Mouse (Mus musculus) testis, postnatal 10 days (tissue): ENCODE measurements around the gene Tubb3.
"Not testable (repeated sequence)": the region's sequence is repeated elsewhere in the genome, so short reads cannot be mapped to it uniquely, and the experiment has no call there.

ENCODE experiments used
- DNase-seq: peaks from one replicate; pipeline ENCODE4 v3.0.0; 2021; ENCODE audit warnings: low spot score

The Tubb3 gene

DNA sequence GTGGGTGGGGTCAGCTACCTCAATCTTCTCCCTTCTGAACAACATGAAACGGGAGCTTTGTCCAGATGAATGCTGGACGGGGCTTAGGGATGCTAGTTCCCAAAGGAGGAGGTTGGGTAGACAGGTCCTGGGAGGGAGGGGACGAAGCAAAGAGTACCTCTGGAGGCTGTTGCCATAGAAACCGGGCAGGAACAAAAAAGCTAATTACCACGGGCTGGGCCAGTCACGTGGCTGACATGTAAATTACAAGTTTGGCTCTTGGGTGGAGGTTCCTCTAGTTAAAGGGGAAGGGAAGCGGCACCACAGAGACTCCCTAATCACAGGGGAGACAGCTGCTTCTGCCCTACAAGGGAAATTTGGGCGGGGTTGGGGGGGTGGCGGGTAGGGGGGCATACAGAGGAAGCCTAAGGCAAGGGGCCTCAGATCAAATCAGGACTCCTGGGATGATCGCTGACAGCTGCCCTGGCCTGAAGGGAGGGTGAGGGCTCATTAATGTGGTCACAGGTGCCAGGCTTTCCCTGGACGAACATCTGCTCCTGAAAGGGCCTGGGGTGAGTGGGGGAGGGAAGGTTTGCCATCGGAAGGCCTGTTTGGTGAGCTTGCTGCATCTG, 1.4 kb downstream of the Tubb3 start:
- DNase-seq: no peak

DNA sequence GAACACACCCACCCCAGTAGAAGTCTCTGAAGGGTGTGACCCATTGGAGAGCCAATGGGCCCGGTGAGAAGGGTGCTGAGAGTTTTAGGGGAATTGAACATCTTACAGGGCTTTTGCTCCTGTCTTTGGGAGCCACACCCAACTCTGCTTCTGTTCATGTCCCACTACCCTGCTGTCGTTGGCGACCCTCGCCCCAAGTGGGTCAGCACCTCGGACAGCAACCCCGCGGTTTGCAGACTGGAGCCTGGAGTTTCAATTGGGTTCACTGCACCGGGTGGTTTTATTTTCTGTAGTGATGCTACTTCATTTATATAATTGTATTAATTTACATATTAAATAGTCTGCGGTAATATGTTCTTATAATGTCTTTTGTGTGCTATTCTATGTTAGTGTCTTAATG, 3.0 kb downstream of the Tubb3 start:
- peak; percentile 77 for DNase-seq

DNA sequence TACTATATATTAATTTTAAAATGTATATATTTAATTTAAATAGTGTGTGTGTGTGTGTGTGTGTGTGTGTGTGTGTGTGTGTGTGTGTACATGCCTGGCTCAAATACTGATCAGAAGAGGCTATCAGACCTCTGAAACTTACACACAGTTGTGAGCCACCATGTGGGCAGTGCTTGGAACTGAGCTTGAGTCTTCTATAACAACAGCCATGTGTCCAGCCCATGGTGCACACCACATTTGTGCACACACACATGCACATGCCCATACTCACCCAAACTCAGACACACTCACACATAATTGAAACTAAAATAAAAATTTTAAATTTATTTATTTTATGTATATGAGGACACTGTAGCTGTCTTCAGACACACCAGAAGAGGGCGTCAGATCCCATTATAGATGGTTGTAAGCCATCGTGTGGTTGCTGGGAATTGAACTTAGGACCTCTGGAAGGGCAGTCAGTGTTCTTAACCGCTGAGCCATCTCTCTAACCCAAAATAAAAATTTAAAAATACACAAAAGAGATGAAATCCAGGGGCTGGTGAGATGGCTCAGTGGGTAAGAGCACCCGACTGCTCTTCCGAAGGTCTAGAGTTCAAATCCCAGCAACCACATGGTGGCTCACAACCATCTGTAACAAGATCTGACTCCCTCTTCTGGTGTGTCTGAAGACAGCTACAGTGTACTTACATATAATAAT, 3.9 kb downstream of the Tubb3 start:
- DNase-seq: not testable (repeated sequence)

DNA sequence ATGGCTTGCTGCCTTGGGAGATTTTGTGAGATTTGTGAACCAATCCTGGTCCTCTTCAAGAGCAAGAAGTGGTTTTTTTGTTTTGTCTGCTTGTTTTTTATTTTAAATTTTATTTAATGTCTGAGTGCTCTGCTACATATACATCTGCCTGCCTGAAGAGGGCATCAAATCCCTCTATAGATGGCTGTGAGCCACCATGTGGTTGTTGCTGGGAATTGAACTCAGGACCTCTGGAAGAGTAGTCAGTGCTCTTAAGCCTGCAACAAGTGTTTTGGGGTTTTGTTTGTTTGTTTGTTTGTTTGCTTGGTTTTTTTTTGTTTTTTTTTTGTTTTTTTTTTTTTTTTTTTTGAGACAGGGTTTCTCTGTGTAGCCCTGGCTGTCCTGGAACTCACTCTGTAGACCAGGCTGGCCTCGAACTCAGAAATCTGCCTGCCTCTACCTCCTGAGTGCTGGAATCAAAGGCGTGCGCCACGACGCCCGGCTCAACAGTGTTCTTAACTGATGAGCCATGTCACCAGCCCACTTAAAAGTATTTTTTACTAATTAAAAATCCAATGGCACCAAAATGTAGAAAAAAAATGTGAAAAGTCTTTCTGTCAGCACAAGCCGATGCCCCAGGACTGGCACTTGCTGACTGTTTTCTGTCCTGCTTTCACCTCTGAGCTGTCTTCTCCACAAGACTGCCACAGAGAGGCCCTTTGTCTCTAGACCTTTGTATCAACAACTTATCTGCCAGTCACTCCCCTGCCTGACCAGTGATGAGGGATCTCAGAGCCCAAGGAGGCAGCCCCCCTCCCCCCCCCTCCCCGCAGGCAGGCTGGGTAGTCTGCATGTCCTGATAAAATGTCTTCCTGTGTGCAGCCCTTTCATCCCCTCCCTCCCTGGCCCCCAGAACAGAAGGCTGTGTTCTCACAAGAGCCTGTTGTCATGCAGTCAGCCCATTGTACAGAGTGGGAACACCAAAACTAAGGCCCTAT, 5.0 kb downstream of the Tubb3 start:
- no peak for DNase-seq

DNA sequence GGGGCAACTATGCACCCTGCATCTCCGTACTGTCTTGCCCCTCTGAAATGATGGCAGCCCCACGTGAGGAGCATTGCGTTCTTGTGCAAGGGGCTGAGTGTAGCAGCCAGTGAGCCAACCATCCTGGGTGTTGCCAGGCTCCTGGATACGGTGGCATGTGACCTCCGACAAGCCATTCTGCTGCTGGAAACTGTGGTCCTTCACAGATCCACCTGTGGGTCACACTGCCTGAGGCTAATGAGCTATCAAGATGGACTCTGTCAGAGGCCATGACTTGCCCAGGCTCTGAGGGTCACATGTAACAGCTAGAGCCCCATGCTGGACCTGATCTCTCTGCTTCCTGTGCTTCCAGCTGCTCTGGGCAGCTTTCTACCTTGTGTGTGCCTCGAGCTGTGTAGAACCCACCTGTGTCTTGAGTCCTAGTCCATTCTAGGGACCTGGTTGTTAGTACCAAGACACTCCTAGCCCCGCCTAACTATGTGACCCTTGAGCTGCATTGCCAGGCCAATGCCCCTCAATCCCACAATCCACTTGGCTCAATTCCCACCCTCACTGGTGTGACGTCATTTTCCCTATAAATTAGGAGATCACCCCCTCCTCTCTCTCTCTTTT, 5.8 kb downstream of the Tubb3 start:
- DNase-seq: no peak

DNA sequence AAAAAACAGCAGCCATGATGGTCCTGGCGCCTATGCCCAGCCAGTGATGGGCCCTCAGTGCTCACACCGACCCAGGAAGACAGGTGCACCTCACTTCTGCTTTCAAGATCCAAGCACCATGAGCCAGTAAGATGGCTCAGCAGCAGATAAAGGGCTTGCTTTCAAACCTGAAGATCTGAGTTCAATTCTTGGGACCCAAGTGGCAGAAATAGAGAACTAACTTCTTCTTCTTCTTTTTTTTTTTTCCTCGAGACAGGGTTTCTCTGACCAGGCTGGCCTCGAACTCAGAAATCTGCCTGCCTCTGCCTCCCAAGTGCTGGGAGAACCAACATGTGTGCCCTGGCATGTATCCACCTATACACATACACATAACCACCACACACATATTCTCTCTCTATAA, 8.5 kb downstream of the Tubb3 start:
- DNase-seq: no peak

DNA sequence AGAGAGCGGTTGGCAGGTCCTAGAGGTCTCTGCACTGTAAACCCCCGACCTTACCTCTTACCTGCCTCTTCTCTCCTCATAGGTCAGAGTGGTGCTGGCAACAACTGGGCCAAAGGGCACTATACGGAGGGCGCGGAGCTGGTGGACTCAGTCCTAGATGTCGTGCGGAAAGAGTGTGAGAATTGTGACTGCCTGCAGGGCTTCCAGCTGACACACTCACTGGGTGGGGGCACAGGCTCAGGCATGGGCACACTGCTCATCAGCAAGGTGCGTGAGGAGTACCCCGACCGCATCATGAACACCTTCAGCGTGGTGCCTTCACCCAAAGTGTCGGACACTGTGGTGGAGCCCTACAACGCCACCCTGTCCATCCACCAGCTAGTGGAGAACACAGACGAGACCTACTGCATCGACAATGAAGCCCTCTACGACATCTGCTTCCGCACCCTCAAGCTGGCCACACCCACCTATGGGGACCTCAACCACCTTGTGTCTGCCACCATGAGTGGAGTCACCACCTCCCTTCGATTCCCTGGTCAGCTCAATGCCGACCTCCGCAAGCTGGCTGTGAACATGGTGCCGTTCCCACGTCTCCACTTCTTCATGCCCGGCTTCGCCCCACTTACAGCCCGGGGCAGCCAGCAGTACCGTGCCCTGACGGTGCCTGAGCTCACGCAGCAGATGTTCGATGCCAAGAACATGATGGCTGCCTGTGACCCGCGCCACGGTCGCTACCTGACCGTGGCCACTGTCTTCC, 9.5 kb downstream of the Tubb3 start:
- DNase-seq: no peak

DNA sequence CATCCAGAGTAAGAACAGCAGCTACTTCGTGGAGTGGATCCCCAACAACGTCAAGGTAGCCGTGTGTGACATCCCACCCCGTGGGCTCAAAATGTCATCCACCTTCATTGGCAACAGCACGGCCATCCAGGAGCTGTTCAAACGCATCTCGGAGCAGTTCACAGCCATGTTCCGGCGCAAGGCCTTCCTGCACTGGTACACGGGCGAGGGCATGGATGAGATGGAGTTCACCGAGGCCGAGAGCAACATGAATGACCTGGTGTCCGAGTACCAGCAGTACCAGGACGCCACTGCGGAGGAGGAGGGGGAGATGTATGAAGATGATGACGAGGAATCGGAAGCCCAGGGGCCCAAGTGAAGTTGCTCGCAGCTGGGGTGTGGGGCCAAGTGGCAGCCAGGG, 10.1 kb downstream of the Tubb3 start:
- no peak for DNase-seq

DNA sequence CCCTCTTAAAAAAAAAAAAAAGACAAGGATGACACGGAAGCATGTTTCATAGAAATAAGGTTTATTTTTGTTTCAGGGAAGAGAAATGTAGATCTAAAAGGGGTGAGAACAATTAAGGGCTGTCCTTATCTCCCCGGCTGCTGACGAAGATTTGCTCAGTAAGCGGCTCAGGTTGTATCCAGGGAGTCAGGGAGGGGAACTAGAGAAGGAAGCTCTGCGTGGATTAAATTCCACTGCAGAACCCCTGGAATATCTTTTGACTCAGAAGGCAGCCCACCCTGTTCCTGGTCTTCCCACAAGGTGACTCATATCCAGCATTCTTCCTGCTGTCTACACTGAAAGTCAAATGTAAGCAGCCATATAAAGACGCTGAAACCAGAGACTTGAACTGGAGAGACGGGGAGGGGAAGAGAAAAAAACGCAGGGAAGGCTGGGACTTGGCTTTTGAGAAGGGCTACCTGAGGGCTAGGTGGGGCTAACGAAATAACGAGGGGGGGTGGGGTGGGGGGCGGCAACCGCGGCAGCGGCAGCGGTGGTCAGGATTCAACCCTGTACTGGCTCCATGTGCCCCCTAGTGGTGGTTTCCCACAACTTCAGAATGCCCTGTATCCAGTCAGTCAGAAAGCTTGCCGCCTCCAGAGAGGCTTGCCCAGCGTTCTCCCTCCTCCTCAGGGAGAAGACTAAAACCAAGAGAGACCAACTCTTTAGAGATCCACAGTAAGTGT, 11.0 kb downstream of the Tubb3 start:
- DNase-seq: peak; percentile 77

DNA sequence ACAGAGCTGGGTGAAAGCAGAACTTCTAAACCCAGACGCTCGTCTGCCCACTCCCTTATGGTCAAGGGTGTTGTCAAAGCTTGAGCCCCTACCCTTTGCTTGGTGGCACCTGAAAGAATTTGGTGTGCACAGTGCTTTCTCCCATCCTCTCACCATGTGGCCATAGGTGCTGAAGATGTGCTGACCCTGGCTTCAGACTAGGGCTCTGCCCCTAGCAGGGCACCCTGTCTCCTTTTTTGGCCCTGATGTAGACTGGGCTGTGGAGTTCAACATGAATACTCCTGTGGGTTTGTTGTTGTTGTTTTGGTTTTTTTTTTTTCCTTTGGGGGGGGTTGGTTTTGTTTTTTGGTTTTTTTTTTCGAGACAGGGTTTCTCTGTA, 11.5 kb downstream of the Tubb3 start:
- DNase-seq: no peak

DNA sequence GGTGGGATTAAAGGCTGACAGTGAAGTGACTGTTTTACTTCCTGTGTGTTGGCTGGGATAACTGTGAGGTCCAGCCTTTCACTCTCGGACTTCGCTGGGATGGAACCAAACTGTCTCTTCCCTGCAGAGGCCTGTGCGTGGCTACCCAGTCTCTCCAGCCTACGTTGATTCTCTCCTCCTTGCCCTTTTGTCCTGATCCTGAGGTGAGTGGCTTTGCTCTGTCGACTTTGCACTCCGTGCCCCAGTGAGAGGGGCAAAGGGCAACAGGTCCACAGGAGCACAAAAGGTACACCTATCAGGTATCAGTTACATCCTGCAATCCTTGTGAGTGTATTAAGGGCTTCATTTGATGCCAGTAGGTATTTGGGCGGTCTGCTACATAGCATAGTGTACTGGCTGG, 12.2 kb downstream of the Tubb3 start, which contains the start of gene Def8:
Gene Def8, plus strand, starts transcription at position 87 of the 400 bp plus-strand sequence.
- no peak for DNase-seq

DNA sequence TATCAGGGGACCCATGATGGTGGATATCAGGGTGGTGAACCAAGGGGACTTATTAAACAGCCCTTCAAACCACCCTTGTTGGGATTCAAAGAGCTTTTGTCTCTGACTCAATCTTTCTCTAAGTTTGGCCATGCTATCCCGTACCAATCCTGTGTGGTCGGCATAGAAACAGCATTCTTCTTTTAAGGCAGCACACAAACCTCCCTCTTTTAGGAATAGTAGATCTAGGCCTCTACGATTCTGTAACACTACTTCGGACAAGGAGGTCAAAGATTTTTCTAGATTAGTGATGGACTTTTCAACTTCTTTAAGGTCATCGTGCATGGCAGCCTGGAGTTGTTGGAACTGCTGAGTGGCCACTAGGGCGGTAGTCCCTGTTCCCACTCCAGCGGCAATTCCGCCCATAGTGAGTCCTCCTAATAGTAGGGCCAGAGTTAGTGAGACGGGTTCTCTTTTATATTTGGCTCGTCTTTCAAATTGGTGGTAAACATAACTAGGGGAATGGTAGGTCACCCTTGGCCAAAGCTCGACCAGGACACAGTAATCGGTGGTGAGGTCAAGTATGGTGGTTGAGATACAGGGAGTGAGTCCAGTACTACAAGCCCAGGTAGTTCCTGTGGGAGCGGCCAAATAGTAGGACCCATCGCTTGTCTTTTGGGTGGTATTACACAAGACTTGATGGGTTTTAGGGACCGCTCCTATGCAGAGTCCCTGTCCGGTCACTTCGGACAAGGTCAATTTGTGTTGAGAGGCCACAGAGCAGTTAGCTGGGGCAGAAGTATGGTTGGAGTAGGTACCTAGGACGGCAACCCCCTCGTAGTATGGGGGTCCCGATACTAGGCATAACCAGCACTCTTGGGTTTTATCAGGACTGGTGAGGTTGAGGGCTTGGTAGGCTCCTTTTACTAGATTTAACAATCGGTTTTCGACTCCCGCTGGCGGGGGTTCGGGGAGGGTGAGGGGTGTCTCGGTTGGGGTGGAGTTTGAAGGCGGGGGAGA, 15.6 kb downstream of the Tubb3 start:
- no peak for DNase-seq

DNA sequence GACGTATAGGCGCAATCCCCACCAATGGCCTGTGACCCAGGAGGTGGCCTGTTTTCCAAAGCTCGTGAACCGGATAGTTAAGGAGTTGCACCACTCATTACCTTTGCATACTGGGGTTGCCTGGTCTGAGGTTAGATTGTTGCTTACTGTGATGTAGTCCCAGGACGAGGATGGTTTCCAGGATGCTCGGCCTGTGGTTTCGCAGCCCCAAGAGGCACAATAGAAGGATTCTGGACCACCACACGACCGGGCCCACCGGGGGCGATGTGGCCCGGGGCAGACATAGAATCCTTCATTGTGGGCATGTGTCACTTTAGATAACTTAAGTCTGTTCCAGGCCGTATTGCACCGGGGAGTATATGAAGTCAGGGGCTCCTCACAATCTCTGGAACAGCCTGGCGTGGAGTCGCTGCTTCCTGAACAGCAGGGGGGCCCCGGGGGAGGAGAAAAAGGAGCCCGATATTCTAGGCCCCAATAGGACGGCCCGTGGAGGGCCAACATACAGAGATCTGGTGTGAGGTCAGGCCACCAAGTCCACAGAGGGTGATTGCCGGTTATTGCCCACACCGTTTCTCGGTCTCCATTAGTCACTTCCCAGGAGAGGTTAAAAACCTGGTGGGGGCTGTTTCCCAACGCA, 16.5 kb downstream of the Tubb3 start:
- no peak for DNase-seq

DNA sequence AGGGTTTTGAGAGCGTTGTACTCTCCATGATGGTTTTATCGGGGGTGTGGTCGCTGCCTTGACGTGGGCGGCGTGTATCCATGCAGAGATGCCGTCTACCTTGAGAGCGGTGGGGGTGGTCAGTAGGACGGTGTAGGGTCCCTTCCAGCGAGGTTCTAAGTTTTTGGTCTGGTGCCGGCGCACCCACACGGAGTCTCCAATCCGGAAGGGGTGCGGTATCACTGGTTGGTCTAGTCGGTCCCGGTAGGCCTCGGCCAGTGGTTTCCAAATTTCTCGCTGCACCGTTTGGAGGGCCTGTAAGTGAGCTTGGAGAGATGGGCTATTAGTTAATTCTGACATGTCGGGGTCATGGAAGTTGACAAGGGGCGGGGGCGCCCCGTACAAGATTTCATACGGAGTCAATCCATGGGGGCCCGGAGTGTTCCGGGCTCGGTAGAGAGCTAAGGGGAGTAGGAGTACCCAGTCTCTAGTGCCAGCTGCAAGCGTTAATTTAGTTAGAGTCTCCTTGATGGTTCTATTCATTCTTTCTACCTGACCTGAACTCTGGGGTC, 17.2 kb downstream of the Tubb3 start:
- DNase-seq: no peak

DNA sequence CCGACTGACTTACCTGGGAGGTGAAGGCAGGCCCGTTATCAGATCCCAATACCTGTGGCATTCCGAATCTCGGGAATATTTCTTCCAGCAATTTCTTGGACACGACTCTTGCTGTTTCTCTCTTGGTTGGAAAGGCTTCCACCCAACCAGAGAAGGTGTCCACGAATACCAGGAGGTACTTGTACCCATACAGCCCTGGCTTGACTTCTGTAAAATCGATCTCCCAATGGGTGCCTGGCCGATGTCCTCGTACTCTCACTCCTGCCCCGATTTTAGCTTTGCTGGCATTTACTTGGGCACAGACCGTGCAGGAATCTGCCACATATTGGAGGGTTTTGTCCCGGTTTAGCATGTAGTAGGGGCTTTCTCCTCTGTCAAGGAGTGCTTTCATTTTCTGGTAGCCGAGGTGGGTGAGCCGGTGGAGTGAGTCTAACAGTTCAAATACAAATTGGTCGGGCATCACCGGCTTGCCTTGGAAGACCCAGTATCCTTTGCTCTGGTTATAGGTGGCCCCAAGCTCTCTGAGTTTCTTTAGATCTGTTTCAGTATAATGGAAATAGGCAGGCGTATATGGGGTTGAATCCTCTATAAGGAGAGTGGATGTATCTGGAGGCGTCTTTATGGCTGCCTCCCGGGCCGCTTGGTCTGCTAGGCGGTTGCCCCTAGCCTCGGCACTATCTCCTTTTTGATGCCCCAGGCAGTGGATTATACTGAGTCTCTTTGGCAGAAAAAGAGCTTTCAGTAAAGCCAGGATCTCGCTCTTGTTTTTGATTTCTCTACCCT, 17.9 kb downstream of the Tubb3 start:
- no peak for DNase-seq

DNA sequence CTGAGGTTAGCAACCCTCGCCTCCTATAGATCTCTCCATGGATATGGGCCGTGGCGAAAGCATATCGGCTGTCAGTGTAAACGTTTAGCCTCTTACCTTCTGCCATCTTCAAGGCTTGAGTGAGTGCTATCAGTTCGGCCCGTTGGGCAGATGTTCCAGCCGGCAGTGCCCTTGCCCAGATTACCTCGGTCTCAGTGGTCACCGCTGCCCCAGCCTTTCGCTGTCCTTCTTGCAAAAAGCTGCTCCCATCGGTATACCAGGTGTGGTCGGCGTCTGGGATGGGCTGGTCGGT, 18.4 kb downstream of the Tubb3 start:
- not testable (repeated sequence) for DNase-seq

DNA sequence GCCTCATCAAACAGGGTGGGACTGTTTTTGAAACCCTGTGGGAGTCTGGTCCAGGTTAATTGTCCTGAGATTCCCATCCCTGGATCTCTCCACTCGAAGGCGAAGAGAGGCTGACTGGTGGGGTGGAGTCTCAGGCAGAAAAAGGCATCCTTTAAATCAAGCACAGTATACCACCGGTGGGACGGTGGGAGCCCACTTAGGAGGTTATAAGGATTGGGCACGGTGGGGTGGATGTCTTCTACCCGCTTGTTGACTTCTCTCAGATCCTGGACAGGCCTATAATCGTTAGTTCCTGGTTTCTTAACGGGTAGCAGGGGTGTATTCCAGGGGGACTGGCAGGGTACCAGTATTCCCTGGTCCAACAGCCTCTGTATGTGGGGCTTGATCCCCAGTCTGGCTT, 19.7 kb downstream of the Tubb3 start:
- not testable (repeated sequence) for DNase-seq

DNA sequence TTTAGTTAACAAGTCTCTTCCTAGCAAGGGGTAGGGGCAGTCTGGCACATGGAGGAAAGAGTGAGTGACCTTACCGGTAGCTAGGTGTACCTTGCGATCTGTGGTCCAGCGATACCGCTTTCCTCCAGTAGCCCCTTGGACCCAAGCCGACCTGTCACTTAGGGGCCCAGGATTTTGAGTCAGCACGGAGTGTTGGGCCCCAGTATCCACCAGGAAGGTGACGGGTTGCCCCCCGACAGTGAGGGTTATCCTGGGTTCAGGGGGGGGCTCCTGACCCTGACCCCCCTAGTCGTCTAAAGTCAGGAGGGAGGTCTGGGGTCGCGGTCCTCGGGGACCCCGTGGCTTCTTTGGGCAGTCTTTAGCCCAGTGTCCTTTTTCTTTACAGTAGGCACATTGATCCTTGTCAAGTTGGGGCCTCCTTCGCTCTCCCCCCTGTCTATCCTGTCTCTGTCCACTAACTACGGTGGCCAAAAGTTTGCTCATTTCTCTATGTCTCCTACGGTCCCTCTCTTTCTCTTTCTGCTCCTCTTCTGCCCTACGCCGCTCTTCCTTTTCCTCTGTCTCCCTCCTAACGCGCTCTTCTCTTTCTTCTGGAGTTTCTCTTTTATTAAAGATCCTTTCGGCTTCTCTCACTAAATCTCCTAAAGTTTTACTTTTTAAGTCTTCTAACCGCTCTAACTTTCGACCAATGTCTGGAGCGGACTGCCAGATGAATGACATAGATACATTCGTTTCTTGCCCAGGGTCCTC, 20.6 kb downstream of the Tubb3 start:
- no peak for DNase-seq
